Mouse (Mus musculus): ENCODE measurements at regions not wholly inside any gene's neighbourhood (a gene's known extent, or its start where the extent isn't known, plus 50 kb on each side); places are given as distances from the start of the nearest gene placed in this dataset.

GRCm38 (mm10) chr1:154255971-154256370 lies 55.0 kb downstream of the Zfp648 start:
- Histone ChIP-seq H3K27me3 (ENCODE audit: control insufficient read depth, insufficient read depth, low read length) (no peaks in the 10 kb centered on the region), H3K4me1 (ENCODE audit: control insufficient read depth, insufficient read depth, low read length) (peaks cover 4% of the 10 kb centered on the region; the same call in 1 of the 2 replicates), H3K36me3 (ENCODE audit: control insufficient read depth, insufficient read depth, low read length) (no peaks in the 10 kb centered on the region), H3K9ac (ENCODE audit: low read depth, low read length) (no peak overlapping the region), H3K4me3 (ENCODE audit: insufficient read depth, low read depth, low read length) (no peak overlapping the region), H3K27ac (replicated peaks; ENCODE audit: insufficient read depth, low read depth, low read length) (no peak overlapping the region), H3K79me2 (ENCODE audit: control insufficient read depth, insufficient read depth, low read length) (no peaks in the 10 kb centered on the region)
- TF ChIP-seq CTCF (IDR thresholded peaks at IDR 0.05; ENCODE audit: low read depth, low read length), result no peak
- no peak for TF ChIP-seq POLR2A (IDR thresholded peaks at IDR 0.05; ENCODE audit: extremely low read depth, insufficient read depth, low read length)
- no peak for DNase-seq (ENCODE audit: extremely low read depth, low read depth, low spot score)
- 92% methylated on average over 1 of the region's 1 CpGs for WGBS

GRCm38 (mm10) chr1:154256811-154257210 lies 55.8 kb downstream of the Zfp648 start:
- no peaks in the 10 kb centered on the region for H3K36me3 ChIP-seq (ENCODE audit: control insufficient read depth, insufficient read depth, low read length)
- no peak overlapping the region for H3K9ac ChIP-seq (ENCODE audit: low read depth, low read length)
- TF ChIP-seq POLR2A (IDR thresholded peaks at IDR 0.05; ENCODE audit: extremely low read depth, insufficient read depth, low read length) (no peak), CTCF (IDR thresholded peaks at IDR 0.05; ENCODE audit: low read depth, low read length) (no peak)
- H3K27ac ChIP-seq (replicated peaks; ENCODE audit: insufficient read depth, low read depth, low read length), result no peak overlapping the region
- H3K27me3 ChIP-seq (ENCODE audit: control insufficient read depth, insufficient read depth, low read length), result no peaks in the 10 kb centered on the region
- no peak for DNase-seq (ENCODE audit: extremely low read depth, low read depth, low spot score)
- H3K4me3 ChIP-seq (ENCODE audit: insufficient read depth, low read depth, low read length), result no peak overlapping the region
- 91% methylated on average over 15 of the region's 15 CpGs for WGBS
- H3K4me1 ChIP-seq (ENCODE audit: control insufficient read depth, insufficient read depth, low read length), result peaks cover 2% of the 10 kb centered on the region; the same call in 1 of the 2 replicates
- no peaks in the 10 kb centered on the region for H3K79me2 ChIP-seq (ENCODE audit: control insufficient read depth, insufficient read depth, low read length)

- H3K27ac ChIP-seq (replicated peaks; ENCODE audit: insufficient read depth, low read depth, low read length), result no peak overlapping the region
- DNase-seq (ENCODE audit: extremely low read depth, low read depth, low spot score), result no peak
- no peak overlapping the region for H3K4me3 ChIP-seq (ENCODE audit: insufficient read depth, low read depth, low read length)
- H3K4me1 ChIP-seq (ENCODE audit: control insufficient read depth, insufficient read depth, low read length), result no peaks in the 10 kb centered on the region
- no peaks in the 10 kb centered on the region for H3K36me3 ChIP-seq (ENCODE audit: control insufficient read depth, insufficient read depth, low read length)
- TF ChIP-seq CTCF (IDR thresholded peaks at IDR 0.05; ENCODE audit: low read depth, low read length) (no peak), POLR2A (IDR thresholded peaks at IDR 0.05; ENCODE audit: extremely low read depth, insufficient read depth, low read length) (no peak)
- no peaks in the 10 kb centered on the region for H3K27me3 ChIP-seq (ENCODE audit: control insufficient read depth, insufficient read depth, low read length)
- H3K9ac ChIP-seq (ENCODE audit: low read depth, low read length), result no peak overlapping the region
- H3K79me2 ChIP-seq (ENCODE audit: control insufficient read depth, insufficient read depth, low read length), result no peaks in the 10 kb centered on the region
- WGBS, result 84% methylated on average over 3 of the region's 3 CpGs
Measured at GRCm38 (mm10) chr1:154258511-154258910, 57.5 kb downstream of the Zfp648 start.

- TF ChIP-seq CTCF (IDR thresholded peaks at IDR 0.05; ENCODE audit: low read depth, low read length) (no peak), POLR2A (IDR thresholded peaks at IDR 0.05; ENCODE audit: extremely low read depth, insufficient read depth, low read length) (no peak)
- no peaks in the 10 kb centered on the region for H3K36me3 ChIP-seq (ENCODE audit: control insufficient read depth, insufficient read depth, low read length)
- H3K4me1 ChIP-seq (ENCODE audit: control insufficient read depth, insufficient read depth, low read length), result no peaks in the 10 kb centered on the region
- no peaks in the 10 kb centered on the region for H3K79me2 ChIP-seq (ENCODE audit: control insufficient read depth, insufficient read depth, low read length)
- no peak overlapping the region for H3K9ac ChIP-seq (ENCODE audit: low read depth, low read length)
- 83% methylated on average over 5 of the region's 5 CpGs for WGBS
- no peak overlapping the region for H3K27ac ChIP-seq (replicated peaks; ENCODE audit: insufficient read depth, low read depth, low read length)
- H3K27me3 ChIP-seq (ENCODE audit: control insufficient read depth, insufficient read depth, low read length), result no peaks in the 10 kb centered on the region
- DNase-seq (ENCODE audit: extremely low read depth, low read depth, low spot score), result no peak
- H3K4me3 ChIP-seq (ENCODE audit: insufficient read depth, low read depth, low read length), result no peak overlapping the region
Measured at GRCm38 (mm10) chr1:154260393-154260792, 59.4 kb downstream of the Zfp648 start.

- Histone ChIP-seq H3K4me1 (ENCODE audit: control insufficient read depth, insufficient read depth, low read length) (no peaks in the 10 kb centered on the region), H3K9ac (ENCODE audit: low read depth, low read length) (no peak overlapping the region), H3K4me3 (ENCODE audit: insufficient read depth, low read depth, low read length) (no peak overlapping the region; the same call in 1 of the 2 replicates), H3K36me3 (ENCODE audit: control insufficient read depth, insufficient read depth, low read length) (no peaks in the 10 kb centered on the region), H3K27me3 (ENCODE audit: control insufficient read depth, insufficient read depth, low read length) (no peaks in the 10 kb centered on the region), H3K79me2 (ENCODE audit: control insufficient read depth, insufficient read depth, low read length) (no peaks in the 10 kb centered on the region), H3K27ac (replicated peaks; ENCODE audit: insufficient read depth, low read depth, low read length) (no peak overlapping the region)
- 25% methylated on average over 8 of the region's 8 CpGs for WGBS
- TF ChIP-seq CTCF (IDR thresholded peaks at IDR 0.05; ENCODE audit: low read depth, low read length), result peak; percentile 84
- no peak for TF ChIP-seq POLR2A (IDR thresholded peaks at IDR 0.05; ENCODE audit: extremely low read depth, insufficient read depth, low read length)
- DNase-seq (ENCODE audit: extremely low read depth, low read depth, low spot score), result peak; percentile 13
Measured at GRCm38 (mm10) chr1:154281438-154281837, 80.5 kb downstream of the Zfp648 start.

GRCm38 (mm10) chr1:154286080-154286479 lies 85.1 kb downstream of the Zfp648 start:
- H3K4me3 ChIP-seq (ENCODE audit: insufficient read depth, low read depth, low read length), result no peak overlapping the region
- no peaks in the 10 kb centered on the region for H3K79me2 ChIP-seq (ENCODE audit: control insufficient read depth, insufficient read depth, low read length)
- H3K36me3 ChIP-seq (ENCODE audit: control insufficient read depth, insufficient read depth, low read length), result no peaks in the 10 kb centered on the region
- H3K27ac ChIP-seq (replicated peaks; ENCODE audit: insufficient read depth, low read depth, low read length), result no peak overlapping the region
- DNase-seq (ENCODE audit: extremely low read depth, low read depth, low spot score), result no peak
- no peaks in the 10 kb centered on the region for H3K4me1 ChIP-seq (ENCODE audit: control insufficient read depth, insufficient read depth, low read length)
- TF ChIP-seq POLR2A (IDR thresholded peaks at IDR 0.05; ENCODE audit: extremely low read depth, insufficient read depth, low read length), result no peak
- no peak for TF ChIP-seq CTCF (IDR thresholded peaks at IDR 0.05; ENCODE audit: low read depth, low read length)
- 72% methylated on average over 4 of the region's 4 CpGs for WGBS
- H3K27me3 ChIP-seq (ENCODE audit: control insufficient read depth, insufficient read depth, low read length), result no peaks in the 10 kb centered on the region
- H3K9ac ChIP-seq (ENCODE audit: low read depth, low read length), result no peak overlapping the region
